Mouse (Mus musculus) intestine, embryonic 14.5 days (tissue): ENCODE measurements around the gene Cntrl. TPM values are rescaled to one million over a fixed set of nuclear protein-coding genes. Genes with fewer than 3 reads are reported as not detected.

ENCODE experiments used
- polyA plus RNA-seq: library from polyadenylated mRNA; unstranded; fragments of >200 nt; fragmentation: Nextera tagmentation; extraction: Ambion mirVana; gene quantifications from 2 replicates; pipeline ENCODE4 v1.2.1, GENCODE M21; 2014

Gene Cntrl
- polyA plus RNA-seq, 1 experiment from 2014 or later: 27.4 TPM

Other genes starting within 250 kb of the Cntrl start
- gene Cutal, start 235.1 kb upstream of the Cntrl start, polyA plus RNA-seq: 2.2 and 2.8 TPM in 2 replicates
- gene Psmd5, start 234.5 kb upstream of the Cntrl start, polyA plus RNA-seq: 111 and 113 TPM in 2 replicates
- 7.8 and 8.3 TPM in 2 replicates for gene Phf19, start 195.5 kb upstream of the Cntrl start, polyA plus RNA-seq
- gene Traf1, start 147.7 kb upstream of the Cntrl start, polyA plus RNA-seq: 1.7 and 2.4 TPM in 2 replicates
- 0.22 and 0.27 TPM in 2 replicates for gene Hc, start 48.1 kb upstream of the Cntrl start, polyA plus RNA-seq
- 0.18 and 0.24 TPM in 2 replicates for gene AI182371, start 7.9 kb upstream of the Cntrl start, polyA plus RNA-seq
- 258 and 299 TPM in 2 replicates for gene Rab14, start 91.6 kb downstream of the Cntrl start, polyA plus RNA-seq
- 190 and 194 TPM in 2 replicates for gene Gsn, start 146.9 kb downstream of the Cntrl start, polyA plus RNA-seq
- gene Stom, start 227.5 kb downstream of the Cntrl start, polyA plus RNA-seq: 62.7 and 77.2 TPM in 2 replicates